Mouse (Mus musculus) heart, postnatal 4 days (tissue): ENCODE measurements around the gene Chkb. TPM values are rescaled to one million over a fixed set of nuclear protein-coding genes. Genes with fewer than 3 reads are reported as not detected.
"Not testable (repeated sequence)": the region's sequence is repeated elsewhere in the genome, so short reads cannot be mapped to it uniquely, and the experiment has no call there.

ENCODE experiments used
- DNase-seq: peaks from one replicate; pipeline ENCODE4 v3.0.0; 2021
- total RNA-seq, 2 experiments: library from RNA; stranded (reverse); gene quantifications; 2 replicates each; pipeline ENCODE4 v1.2.3; 2021

Gene Chkb
- total RNA-seq, 2 experiments from 2014 or later, result 68.2 to 94.0 TPM

DNA sequence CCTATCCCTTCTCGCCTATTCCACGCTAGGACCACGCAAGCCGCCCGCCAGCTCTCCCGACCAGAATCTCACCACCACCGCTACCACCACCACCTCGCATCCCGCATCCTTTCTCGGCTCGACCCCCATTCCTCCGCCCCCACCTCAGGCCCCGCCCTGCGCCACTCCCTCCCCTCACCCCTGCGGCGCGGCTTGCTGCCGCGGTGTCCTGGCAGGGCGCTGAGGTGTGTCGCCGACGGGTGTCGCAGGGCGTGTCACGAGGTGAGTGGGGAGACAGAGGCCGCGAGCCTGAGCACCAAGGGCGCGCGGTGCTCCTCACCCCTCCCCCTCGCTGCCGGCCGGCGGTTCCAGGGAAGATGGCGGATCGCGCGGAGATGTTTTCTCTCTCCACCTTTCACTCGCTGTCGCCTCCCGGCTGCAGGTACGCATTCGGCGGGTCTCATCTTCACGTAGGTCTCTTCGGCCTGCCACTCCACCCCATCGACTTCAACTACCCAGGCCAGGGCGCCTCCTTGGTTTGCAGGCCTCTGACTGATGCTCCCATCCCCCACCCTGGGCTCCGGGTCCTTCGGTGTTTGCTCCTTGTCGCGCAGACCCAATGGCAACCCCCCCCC, 24.3 kb upstream of the Chkb start, which contains the start of gene Mapk8ip2:
TSS of gene Mapk8ip2 (plus strand) at position 49 of the 614 bp plus-strand sequence.
- DNase-seq, result no peak

- peak; percentile 86 for DNase-seq
Measured at GRCm38 (mm10) chr15:89452906-89453864, 23.5 kb upstream of the Chkb start.

DNA sequence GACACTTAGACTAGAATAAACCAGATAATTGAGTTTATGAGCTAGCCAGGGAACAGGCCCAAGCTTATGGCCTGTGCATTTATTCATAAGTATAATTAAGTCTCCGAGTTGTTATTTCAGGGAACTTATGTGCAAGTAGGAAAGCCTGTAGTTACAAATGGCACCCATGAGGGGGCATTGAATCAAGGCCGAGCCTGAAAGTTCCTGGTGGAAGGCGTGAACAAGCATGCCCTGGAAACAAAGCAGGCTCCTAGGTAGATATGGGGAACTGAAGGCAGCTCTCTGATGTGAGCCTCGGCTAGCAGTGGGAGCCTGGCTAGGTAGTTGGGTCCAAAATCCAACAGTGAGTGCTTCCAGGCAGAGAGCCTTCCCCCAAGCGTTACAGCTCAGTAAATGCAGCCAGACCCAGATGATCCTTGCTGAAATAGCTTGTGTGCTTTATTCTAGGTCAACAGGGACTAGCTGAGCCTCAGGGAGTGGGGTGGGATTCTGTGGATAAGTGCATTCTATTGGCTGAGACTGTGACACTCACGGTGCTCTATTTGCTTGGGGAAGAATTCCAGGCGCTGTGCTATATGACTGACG, 12.9 kb upstream of the Chkb start:
- DNase-seq, result no peak

DNA sequence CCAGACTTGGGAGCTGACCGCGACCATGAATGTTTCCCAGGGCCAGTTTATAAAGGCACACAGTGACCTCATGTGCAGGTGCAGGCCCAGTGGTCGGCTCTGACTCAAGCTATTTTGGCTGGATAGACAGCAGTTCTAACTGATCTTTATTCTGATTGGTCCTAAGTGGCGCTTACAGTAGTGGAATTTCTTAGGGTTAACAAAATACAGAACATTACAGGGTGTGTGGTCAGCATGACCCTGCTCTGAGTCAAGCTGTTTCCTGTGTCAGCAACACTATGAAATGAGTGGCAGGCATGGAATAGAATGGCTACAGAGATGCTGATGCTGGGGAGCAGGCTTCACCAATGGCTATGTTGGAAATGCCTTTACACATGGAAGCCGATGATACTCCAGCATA, 6.2 kb upstream of the Chkb start:
- no peak for DNase-seq

DNA sequence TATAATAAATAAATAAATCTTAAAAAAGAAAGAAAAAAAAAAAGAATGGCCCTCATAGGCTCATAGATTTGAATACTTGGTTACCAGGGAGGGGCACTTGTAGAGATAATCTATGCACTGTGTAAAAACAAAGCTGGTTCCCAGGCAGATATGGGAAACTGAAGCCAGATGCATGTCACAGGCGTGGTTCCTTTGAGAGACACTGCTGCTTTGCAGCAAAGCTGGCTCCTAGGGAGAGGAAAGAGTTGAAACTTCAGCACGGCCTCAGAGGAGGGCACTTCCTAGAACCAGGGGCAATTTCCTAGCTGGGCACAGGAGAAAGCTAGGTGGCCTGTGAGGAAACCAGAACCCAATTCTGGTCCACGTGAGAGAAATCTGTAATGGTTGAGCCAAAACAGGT, 4.4 kb upstream of the Chkb start:
- DNase-seq, result no peak

DNA sequence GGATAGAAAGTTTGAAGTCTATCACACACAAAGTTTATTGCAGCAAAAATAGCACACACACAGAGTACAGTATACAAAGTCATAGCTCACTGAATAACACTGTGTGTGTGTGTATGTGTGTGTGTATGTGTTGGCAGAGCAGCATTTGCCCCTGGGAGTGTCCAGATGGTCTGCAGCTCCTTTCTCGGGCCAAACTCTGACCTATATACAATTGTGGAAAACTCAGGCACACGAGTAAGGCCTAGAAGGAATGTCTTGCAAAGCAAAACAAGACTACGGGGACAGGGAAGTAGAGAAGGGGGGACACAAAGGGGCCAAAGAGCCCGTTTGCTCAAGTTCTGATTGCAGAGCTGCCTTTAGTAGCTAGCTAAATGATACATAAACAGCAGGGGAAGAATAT, 3.2 kb upstream of the Chkb start:
- DNase-seq, result no peak

DNA sequence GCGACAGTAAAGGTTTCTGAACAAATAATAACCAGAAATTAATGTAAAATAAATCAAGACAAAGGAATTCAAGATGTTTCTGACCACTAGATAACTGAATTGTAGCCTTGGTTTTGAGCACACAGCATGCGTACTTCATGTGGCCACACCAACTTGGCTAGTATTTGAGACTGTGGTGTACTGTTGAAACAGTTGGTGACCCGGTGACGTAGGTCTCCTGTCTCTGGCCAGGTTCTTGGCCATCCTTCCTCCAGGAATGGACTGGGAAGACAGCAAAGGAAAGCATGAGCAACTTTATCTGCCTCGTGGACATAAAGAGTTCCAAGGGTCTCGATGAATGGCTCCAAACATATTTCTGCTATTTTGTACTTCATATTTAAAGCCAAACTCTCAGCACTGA, 2.1 kb upstream of the Chkb start:
- DNase-seq, result no peak

DNA sequence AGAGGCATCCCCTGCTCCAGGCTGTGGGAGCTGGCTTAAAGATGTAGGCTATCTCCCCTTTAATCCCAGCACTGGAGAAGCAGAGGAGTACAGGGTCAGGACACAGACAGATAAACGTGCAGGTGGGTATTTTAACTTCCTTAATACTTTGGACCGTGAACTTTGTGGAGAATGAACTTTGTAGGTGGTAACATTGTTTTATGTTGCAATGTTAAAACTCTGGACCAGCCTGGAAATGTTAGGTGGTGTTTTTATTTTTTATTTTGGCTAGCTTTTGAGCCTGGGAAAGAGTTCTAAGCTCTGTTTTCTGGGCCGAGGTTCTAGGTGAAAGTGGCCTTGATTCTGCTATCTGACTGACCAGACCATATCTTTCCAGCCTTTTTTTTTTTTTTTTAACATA, 1.6 kb upstream of the Chkb start:
- no peak for DNase-seq

GRCm38 (mm10) chr15:89430771-89431170, 1.1 kb upstream of the Chkb start:
- not testable (repeated sequence) for DNase-seq

- no peak for DNase-seq
Measured at GRCm38 (mm10) chr15:89430341-89430740, 633 bp upstream of the Chkb start.

DNA sequence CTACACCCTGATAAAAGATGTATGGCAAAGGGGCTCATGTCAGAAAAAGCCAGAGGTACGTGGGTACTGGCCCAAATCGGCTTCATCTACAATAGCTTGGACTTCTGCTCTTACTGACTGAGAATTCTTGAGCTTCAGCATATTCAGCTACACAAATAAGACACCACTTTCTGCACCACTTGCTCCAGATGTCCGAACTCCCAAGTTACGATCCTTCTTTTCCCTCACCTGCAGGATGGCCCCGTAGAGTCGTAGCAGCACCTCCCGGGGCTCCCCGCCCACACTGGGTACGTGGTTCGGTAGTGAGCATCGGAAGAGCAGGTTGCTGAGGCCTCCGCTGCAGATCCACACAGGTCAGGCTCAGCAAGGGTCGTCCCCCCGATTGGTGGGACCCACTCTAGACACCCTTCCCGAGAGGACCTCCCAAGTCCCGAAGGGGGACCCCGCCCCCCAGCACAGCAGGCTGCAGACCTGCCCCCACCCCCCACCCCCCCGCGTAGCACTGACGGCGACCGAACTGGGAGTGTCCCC, 822 bp downstream of the Chkb start:
- no peak for DNase-seq

DNA sequence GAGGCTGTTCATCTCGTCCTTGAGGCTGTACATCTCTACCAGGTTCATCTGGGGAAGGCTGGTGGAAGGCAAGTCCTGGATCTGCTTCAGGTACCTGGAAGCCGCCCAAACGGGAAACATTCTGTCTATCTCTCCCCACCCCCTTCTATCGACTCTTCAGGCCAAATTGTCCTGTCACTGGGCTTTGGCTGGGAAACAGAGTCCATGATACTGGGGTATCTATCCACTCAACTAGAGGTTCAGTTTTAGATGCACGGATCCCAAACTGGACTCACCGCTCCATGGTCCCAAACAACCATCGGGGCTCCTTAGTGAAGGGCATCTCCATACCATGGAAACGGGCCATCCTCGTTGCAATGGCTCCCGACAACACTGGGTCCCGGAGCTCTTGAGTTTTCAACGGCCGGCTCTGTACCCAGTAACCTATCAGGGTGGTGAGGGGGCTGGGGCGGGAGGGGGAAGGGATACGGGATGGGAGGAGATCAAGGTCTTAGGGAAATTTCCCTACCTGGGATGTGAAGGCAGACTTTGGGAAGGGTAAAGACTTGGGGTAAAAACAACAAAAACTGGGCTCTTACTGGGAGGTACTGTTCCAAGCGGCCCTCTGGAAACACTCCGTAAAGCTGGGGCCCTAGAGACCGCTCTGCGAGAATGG, 1.4 kb downstream of the Chkb start:
- no peak for DNase-seq

DNA sequence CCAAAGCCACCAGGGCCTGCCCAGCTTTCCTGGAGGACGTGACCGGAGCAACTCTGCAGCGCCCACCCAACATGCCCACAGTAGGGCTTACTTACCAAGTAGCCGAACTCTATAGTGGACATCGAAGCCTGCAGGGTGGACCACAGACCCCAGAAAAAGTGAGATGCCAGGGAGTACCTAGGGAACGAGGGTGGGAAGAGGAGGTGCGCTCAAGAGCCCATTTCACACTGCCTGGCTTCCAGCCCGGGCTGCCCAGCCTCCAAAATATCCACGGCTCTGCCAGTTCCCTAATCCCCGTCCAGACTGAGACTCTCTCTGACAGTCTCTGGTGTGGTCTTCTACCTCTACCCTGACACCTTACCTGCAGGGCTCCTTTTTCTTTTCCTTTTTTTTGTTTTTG, 3.0 kb downstream of the Chkb start:
- peak; percentile 71 for DNase-seq

- DNase-seq, result peak; percentile 82
Measured at GRCm38 (mm10) chr15:89425711-89426121, 4.0 kb downstream of the Chkb start, which contains the start of gene Cpt1b. TSS of gene Cpt1b (minus strand) at chr15:89425863.

GRCm38 (mm10) chr15:89424621-89425020, 5.1 kb downstream of the Chkb start:
- no peak for DNase-seq

DNA sequence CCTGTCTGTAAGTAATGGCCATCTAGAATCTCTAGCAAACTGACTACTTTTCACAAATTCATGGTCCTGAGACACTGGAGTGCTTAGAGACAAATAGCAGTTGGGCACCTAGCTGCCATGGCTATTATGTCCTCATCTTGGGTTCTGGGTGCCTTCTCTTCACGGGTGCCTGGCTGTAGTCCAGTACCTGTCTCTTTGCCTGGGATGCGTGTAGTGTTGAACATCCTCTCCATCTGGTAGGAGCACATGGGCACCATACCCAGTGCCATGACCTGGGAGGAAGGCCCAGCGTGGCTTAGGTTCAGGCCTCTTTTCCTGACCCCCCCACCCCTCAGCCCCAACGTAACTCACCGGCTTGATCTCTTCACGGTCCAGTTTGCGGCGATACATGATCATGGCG, 7.8 kb downstream of the Chkb start:
- DNase-seq, result no peak

- DNase-seq, result peak; percentile 64
Measured at GRCm38 (mm10) chr15:89415282-89415681, 14.4 kb downstream of the Chkb start.

- no peak for DNase-seq
Measured at GRCm38 (mm10) chr15:89410118-89410517, 19.6 kb downstream of the Chkb start, which contains the start of gene Syce3. TSS of gene Syce3 (minus strand) at chr15:89410503.

GRCm38 (mm10) chr15:89406691-89407090, 23.0 kb downstream of the Chkb start:
- DNase-seq, result no peak

- DNase-seq, result no peak
Measured at GRCm38 (mm10) chr15:89404831-89405623, 24.7 kb downstream of the Chkb start.

DNA sequence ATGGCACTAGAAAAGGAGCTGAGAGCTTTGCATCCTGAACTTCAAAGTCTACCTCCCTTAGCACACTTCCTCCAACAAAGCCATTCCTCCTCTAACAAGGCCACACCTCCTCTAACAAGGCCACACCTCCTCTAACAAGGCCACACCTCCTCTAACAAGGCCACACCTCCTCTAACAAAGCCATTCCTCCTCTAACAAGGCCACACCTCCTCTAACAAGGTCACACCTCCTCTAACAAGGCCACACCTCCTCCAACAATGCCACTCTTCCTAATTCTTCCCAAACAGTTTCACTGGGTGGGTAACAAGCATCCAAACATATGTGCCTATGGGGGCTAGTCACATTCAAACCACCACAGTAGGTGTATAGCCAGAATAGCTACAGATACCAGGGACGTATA, 27.2 kb downstream of the Chkb start:
- no peak for DNase-seq

- no peak for DNase-seq
Measured at GRCm38 (mm10) chr15:89399716-89400115, 30.0 kb downstream of the Chkb start.
